Mouse (Mus musculus): Measurements from ENCODE around the gene Ssbp3.

DNA sequence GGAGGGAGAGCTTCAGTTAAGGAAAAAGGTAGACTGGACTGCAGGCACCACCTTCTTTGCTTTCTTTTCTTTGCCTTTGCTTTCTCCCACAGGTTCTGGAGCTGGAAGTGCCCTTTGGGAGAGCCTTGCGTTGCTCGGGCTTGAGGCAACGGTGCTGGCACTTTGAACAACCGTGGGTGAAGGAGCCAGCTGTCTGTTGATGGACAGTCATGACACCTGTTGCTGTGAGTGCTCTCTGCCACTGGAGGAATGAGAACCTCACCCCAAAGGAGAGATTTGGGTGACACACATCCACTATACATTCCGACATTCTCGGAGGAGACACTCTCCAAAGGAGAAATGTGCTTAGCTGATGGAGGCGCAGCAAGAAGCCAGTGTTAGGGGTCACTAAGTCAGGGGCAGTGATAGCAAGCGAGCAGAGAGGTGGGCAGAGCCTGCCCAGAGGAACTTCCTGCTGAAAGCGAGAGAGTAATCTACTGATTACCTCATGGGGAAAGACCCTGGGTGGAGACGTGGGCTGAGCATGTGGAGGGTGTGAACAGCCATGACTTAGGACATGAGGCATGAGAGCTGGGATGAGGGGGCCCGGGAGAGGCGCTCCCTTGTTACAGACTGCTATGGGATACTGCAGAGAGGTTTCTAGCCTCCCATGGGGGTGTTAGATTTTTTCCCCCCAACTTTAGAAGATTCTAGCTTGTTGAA is 41.6 kb upstream of the Ssbp3 start:
- TF ChIP-seq CTCF (conservative IDR thresholded peaks at IDR 0.05; ENCODE audit: low read length) (no peak), POU5F1 (IDR thresholded peaks at IDR 0.05; ENCODE audit: borderline replicate concordance, low read length) (no peak)

All from E14TG2a.4 (cell line).